Mouse (Mus musculus) cerebellum, adult 2 months (tissue): ENCODE measurements around the gene Col13a1. TPM values are rescaled to one million over a fixed set of nuclear protein-coding genes. Genes with fewer than 3 reads are reported as not detected.

Source experiments
- DNase-seq, 2 experiments: peaks; one replicate each; pipeline ENCODE4 v3.0.0; 2021
- H3K27ac ChIP-seq: fragments of 200-500 bp; 2 replicates; pipeline ENCODE4 v1.5.1; 2012; ENCODE audit warnings: low read length, control low read depth, inconsistent platforms; ENCODE audit not compliant: insufficient read depth
- H3K27me3 ChIP-seq: fragments of 200-500 bp; 2 replicates; pipeline ENCODE4 v1.6.1; 2012; ENCODE audit warnings: inconsistent platforms, mild to moderate bottlenecking, low read length, moderate library complexity; ENCODE audit not compliant: control insufficient read depth, insufficient read depth
- H3K4me1 ChIP-seq: fragments of 200-500 bp; 2 replicates; pipeline ENCODE4 v1.6.1; 2011; ENCODE audit warnings: low read length; ENCODE audit not compliant: control insufficient read depth, insufficient read depth
- H3K4me3 ChIP-seq: fragments of 200-500 bp; replicated peaks from 2 replicates; pipeline ENCODE3; 2011; ENCODE audit warnings: mild to moderate bottlenecking, low read depth, low read length, control low read depth; ENCODE audit not compliant: insufficient read depth
- CTCF ChIP-seq: fragments of 200-500 bp; IDR thresholded peaks from 2 replicates; pipeline ENCODE4 v1.5.1; 2011; ENCODE audit warnings: low read depth, mild to moderate bottlenecking, control low read depth, low read length, moderate library complexity, borderline replicate concordance; ENCODE audit not compliant: insufficient read depth
- POLR2A ChIP-seq: fragments of 200-500 bp; IDR thresholded peaks from 2 replicates; pipeline ENCODE4 v1.6.1; 2011; ENCODE audit warnings: low read length, control low read depth, borderline replicate concordance; ENCODE audit not compliant: insufficient read depth
- WGBS: fragments of 180-500 bp; shearing (Covaris S2); methylation state at CpG from one replicate; pipeline ENCODE4 v1.1.7; 2018; 5-methylcytosine and 5-hydroxymethylcytosine counted together
- polyA plus RNA-seq: library from polyadenylated mRNA; depleted of rRNA; stranded (reverse); fragments of >200 nt; gene quantifications from 2 replicates; pipeline ENCODE4 v1.2.3, GENCODE M21; 2012

Col13a1 gene
- polyA plus RNA-seq, 1 experiment, result 1.8 TPM

GRCm38 (mm10) chr10:61842261-61842660, 136.6 kb downstream of the Col13a1 start:
- no peak overlapping the region for H3K27ac ChIP-seq
- H3K27me3 ChIP-seq, result no peaks in the 10 kb centered on the region
- DNase-seq, result no peak
- TF ChIP-seq CTCF (no peak), POLR2A (no peak)
- no peaks in the 10 kb centered on the region for H3K4me1 ChIP-seq
- 63% methylated on average over 12 of the region's 12 CpGs for WGBS
- H3K4me3 ChIP-seq, result no peak overlapping the region

- Histone ChIP-seq H3K4me1 (no peaks in the 10 kb centered on the region), H3K4me3 (no peak overlapping the region), H3K27me3 (no peaks in the 10 kb centered on the region), H3K27ac (no peak overlapping the region)
- 73% methylated on average over 9 of the region's 9 CpGs for WGBS
- no peak for TF ChIP-seq POLR2A
- TF ChIP-seq CTCF, result no peak
- no peak for DNase-seq
Measured at GRCm38 (mm10) chr10:61839326-61839725, 139.6 kb downstream of the Col13a1 start.

- WGBS, result 3% methylated on average over 6 of the region's 6 CpGs
- Histone ChIP-seq H3K4me3 (no peak overlapping the region), H3K27ac (no peak overlapping the region), H3K4me1 (no peaks in the 10 kb centered on the region), H3K27me3 (no peaks in the 10 kb centered on the region)
- no peak for TF ChIP-seq POLR2A
- TF ChIP-seq CTCF, result peak; percentile 85
- peak; percentile 26 to 42 for DNase-seq
Measured at GRCm38 (mm10) chr10:61838769-61839168, 140.1 kb downstream of the Col13a1 start.

- WGBS, result 76% methylated on average over 8 of the region's 8 CpGs
Measured at GRCm38 (mm10) chr10:61837286-61837685, 141.6 kb downstream of the Col13a1 start.

GRCm38 (mm10) chr10:61834288-61834687, 144.6 kb downstream of the Col13a1 start:
- WGBS, result 97% methylated on average over 6 of the region's 6 CpGs
- DNase-seq, result no peak
- no peaks in the 10 kb centered on the region for H3K27me3 ChIP-seq
- no peak overlapping the region for H3K27ac ChIP-seq
- no peaks in the 10 kb centered on the region for H3K4me1 ChIP-seq
- TF ChIP-seq CTCF (no peak), POLR2A (no peak)
- no peak overlapping the region for H3K4me3 ChIP-seq

More at GRCm38 (mm10) chr10:61837286-61837685, 141.6 kb downstream of the Col13a1 start:
- Histone ChIP-seq H3K27me3 (no peaks in the 10 kb centered on the region), H3K4me3 (no peak overlapping the region), H3K27ac (no peak overlapping the region), H3K4me1 (no peaks in the 10 kb centered on the region)
- TF ChIP-seq POLR2A (no peak), CTCF (no peak)
- no peak for DNase-seq

- H3K4me3 ChIP-seq, result no peak overlapping the region
- peak in 1 of 2 experiments; percentile 11 for DNase-seq
- no peak overlapping the region for H3K27ac ChIP-seq
- 64% methylated on average over 11 of the region's 11 CpGs for WGBS
- no peaks in the 10 kb centered on the region for H3K4me1 ChIP-seq
- TF ChIP-seq CTCF, result no peak
- no peak for TF ChIP-seq POLR2A
- H3K27me3 ChIP-seq, result no peaks in the 10 kb centered on the region
Measured at GRCm38 (mm10) chr10:61832713-61833112, 146.2 kb downstream of the Col13a1 start.

- no peak for DNase-seq
- H3K27me3 ChIP-seq, result no peaks in the 10 kb centered on the region
- WGBS, result 92% methylated on average over 6 of the region's 6 CpGs
- no peak overlapping the region for H3K4me3 ChIP-seq
- no peak overlapping the region for H3K27ac ChIP-seq
- TF ChIP-seq POLR2A, result no peak
- no peak for TF ChIP-seq CTCF
- no peaks in the 10 kb centered on the region for H3K4me1 ChIP-seq
Measured at GRCm38 (mm10) chr10:61831741-61832140, 147.2 kb downstream of the Col13a1 start.

- WGBS, result 76% methylated on average over 12 of the region's 12 CpGs
- no peaks in the 10 kb centered on the region for H3K4me1 ChIP-seq
- H3K4me3 ChIP-seq, result no peak overlapping the region
- no peaks in the 10 kb centered on the region for H3K27me3 ChIP-seq
- H3K27ac ChIP-seq, result no peak overlapping the region
- TF ChIP-seq POLR2A, result no peak
- TF ChIP-seq CTCF, result no peak
- DNase-seq, result no peak
Measured at GRCm38 (mm10) chr10:61831251-61831650, 147.7 kb downstream of the Col13a1 start.

GRCm38 (mm10) chr10:61830817-61831216, 148.1 kb downstream of the Col13a1 start:
- H3K4me3 ChIP-seq, result no peak overlapping the region
- no peak for TF ChIP-seq POLR2A
- TF ChIP-seq CTCF, result no peak
- 58% methylated on average over 9 of the region's 9 CpGs for WGBS
- H3K27ac ChIP-seq, result no peak overlapping the region
- DNase-seq, result no peak
- H3K4me1 ChIP-seq, result no peaks in the 10 kb centered on the region
- no peaks in the 10 kb centered on the region for H3K27me3 ChIP-seq
